Comparison of ENCODE assay signal across 12 mouse cellular contexts in genomic region chr6:32657378-32657777, GRCm38 (mm10).
"Had no signal": no experiment of that assay in that cellular context is flagged by ENCODE, and none has a peak within 500 bp of the region (broad histone marks: within the 10 kb centered on the region; RNA-seq: fewer than 3 reads in every experiment).

No protein-coding gene starts in this region.

- ATAC-seq: midbrain, embryonic 13.5 days; midbrain, embryonic 15.5 days had no signal

- DNase-seq: lung, adult 18-20 months; lung, embryonic 14.5 days; lung, postnatal 10 days; right cerebral cortex, postnatal 14 days; spleen, adult 18-20 months; thymus, adult 18-20 months; thymus, postnatal 14 days; thymus, postnatal 36 days had no signal

- H3K27me3 ChIP-seq: megakaryocyte, embryonic 14.5 days; midbrain, embryonic 13.5 days; midbrain, embryonic 15.5 days; neural tube, embryonic 12.5 days had no signal
